Mouse (Mus musculus) CD4-positive, CD25-positive, alpha-beta regulatory T cell, adult 4 months (primary cell): ENCODE results near the gene Gm28230. TPM values are rescaled to one million over a fixed set of nuclear protein-coding genes. Genes with fewer than 3 reads are reported as not detected.

Experiments used
- ATAC-seq: one replicate; pipeline ENCODE4 v1.8.0; 2017
- polyA plus RNA-seq, 2 experiments: library from polyadenylated mRNA; unstranded; fragments of 100-300 nt; shearing (Covaris generic); gene quantifications; one replicate each; pipeline ENCODE4 v1.2.1; 2017

Gene Gm28230
- polyA plus RNA-seq, 2 experiments from 2014 or later = not detected

- ATAC-seq = no peak
These were observed 54.9 kb downstream of the Gm28230 start for GRCm38 (mm10) chr2:74781386-74781785.

DNA sequence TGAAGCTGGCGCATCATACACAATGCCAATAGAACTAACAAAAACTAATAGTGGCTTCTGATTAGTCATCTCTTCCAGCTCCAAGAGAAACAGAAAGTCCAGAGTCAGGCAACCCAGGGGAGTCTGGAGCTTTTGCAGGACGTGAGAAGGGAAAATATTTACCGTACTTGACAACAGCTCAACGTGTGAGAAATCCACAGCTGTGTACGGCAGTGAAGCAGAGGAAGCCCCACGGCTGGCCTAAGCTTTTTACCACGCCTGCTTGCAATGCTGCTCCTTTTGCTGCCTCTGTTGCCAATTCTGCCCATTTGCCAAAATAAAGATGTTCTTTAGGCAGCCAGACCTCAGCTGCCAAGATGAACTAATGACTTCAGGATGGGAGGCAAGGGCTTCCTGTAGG, 69.0 kb downstream of the Gm28230 start:
- no peak for ATAC-seq

Other genes starting within 250 kb of the Gm28230 start
- 10 to 100 TPM; 26.9 to 29.3 TPM for gene Lnpk, start 147.3 kb upstream of the Gm28230 start, polyA plus RNA-seq
- gene Evx2, start 67.2 kb upstream of the Gm28230 start, polyA plus RNA-seq = not detected
- not detected for gene Hoxd13, start 58.4 kb upstream of the Gm28230 start, polyA plus RNA-seq
- gene Hoxd12, start 51.7 kb upstream of the Gm28230 start, polyA plus RNA-seq = not detected
- not detected for gene Hoxd11, start 47.2 kb upstream of the Gm28230 start, polyA plus RNA-seq
- not detected for gene Hoxd10, start 34.8 kb upstream of the Gm28230 start, polyA plus RNA-seq
- not detected for gene Hoxd9, start 29.0 kb upstream of the Gm28230 start, polyA plus RNA-seq
- not detected for gene Hoxd8, start 22.1 kb upstream of the Gm28230 start, polyA plus RNA-seq
- gene Hoxd3, start 14.8 kb upstream of the Gm28230 start, polyA plus RNA-seq = not detected
- not detected for gene Hoxd4, start 14.8 kb upstream of the Gm28230 start, polyA plus RNA-seq
- gene Hoxd1, start 36.3 kb downstream of the Gm28230 start, polyA plus RNA-seq = not detected
- 10 to 100 TPM; 12.1 to 16.8 TPM for gene Mtx2, start 99.1 kb downstream of the Gm28230 start, polyA plus RNA-seq